Mouse (Mus musculus): Measurements from ENCODE around the gene Tmem121b. TPM values are rescaled to one million over a fixed set of nuclear protein-coding genes. Genes with fewer than 3 reads are reported as not detected.

Tmem121b gene
- total and polyA plus RNA-seq, 3 experiments = not detected

DNA sequence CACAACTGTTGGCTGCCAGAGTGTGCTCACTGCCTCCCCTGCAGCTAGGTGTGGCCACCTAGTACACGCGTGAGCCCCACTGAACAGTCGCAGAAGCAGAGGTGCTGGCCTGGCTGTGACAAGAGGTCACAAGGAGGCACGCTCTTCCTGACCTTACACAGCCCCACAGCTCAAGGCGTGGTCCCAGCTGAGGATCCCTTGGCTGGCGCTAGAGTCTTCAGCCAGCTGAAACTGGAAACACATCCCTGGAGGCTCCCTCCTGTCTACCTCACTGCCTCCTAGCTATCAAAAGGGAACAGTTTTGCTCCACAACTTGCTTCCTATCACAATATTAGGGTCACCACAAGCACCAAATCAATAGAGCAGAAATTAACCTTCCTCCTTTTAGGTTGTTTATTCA is 17.6 kb upstream of the Tmem121b start:
- in situ Hi-C loops (cut with MboI; ENCODE audit: low pct_ligation_motif_present, low pct_unique_long_range_greater_than_20kb, low sequenced_read_pairs) = no loop called here

DNA sequence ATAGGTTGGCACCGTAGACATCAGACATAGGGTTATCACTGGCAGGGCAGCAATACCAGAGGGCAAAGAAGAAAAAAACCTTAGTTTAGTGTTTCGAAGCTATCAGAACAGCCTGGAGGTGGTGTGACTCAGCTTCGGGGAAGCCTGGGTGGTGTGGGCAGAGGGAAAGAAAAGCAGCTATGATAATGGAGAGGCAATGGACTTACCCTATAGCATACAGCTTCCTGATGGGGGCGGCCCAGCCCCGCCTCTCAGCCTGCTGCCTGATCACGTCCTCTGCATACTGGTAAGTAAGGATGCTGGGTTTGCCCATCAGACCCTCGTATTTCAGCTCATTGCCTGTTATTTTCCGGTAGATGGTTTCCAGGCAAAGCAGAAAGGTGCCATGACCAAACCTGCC is 16.8 kb upstream of the Tmem121b start:
- TF ChIP-seq MYC (IDR thresholded peaks at IDR 0.05; ENCODE audit: low read depth, low read length) (no peak), TCF12 (IDR thresholded peaks at IDR 0.05; ENCODE audit: low read depth, low read length) (no peak), ZNF384 (IDR thresholded peaks at IDR 0.05; ENCODE audit: low read depth, low read length) (no peak), RAD21 (IDR thresholded peaks at IDR 0.05; ENCODE audit: low read depth, low read length) (no peak), ETS1 (conservative IDR thresholded peaks at IDR 0.05; ENCODE audit: low read depth, low read length) (no peak), E2F4 (IDR thresholded peaks at IDR 0.05; ENCODE audit: insufficient replicate concordance, low read depth, low read length) (no peak), ELF1 (IDR thresholded peaks at IDR 0.05; ENCODE audit: low read depth, low read length) (no peak), MXI1 (IDR thresholded peaks at IDR 0.05; ENCODE audit: low read depth, low read length) (no peak), CTCF (conservative IDR thresholded peaks at IDR 0.05 in 1 of 2, IDR thresholded peaks at IDR 0.05 in 1 of 2; ENCODE audit: low read depth in 2 of 2, low read length in 2 of 2) (no peak), ZMIZ1 (IDR thresholded peaks at IDR 0.05; ENCODE audit: low read depth, low read length) (no peak), SMC3 (IDR thresholded peaks at IDR 0.05; ENCODE audit: low read depth, low read length) (no peak), MEF2A (IDR thresholded peaks at IDR 0.05; ENCODE audit: borderline replicate concordance, low read depth, low read length) (no peak), USF1 (IDR thresholded peaks at IDR 0.05; ENCODE audit: low read depth, low read length) (no peak), PAX5 (IDR thresholded peaks at IDR 0.05; ENCODE audit: low read length) (no peak), ZC3H11A (IDR thresholded peaks at IDR 0.05; ENCODE audit: low read depth, low read length) (no peak), ZKSCAN1 (IDR thresholded peaks at IDR 0.05; ENCODE audit: borderline replicate concordance, low read depth, low read length) (no peak), NRF1 (IDR thresholded peaks at IDR 0.05; ENCODE audit: low read depth, low read length) (no peak), NELFE (IDR thresholded peaks at IDR 0.05; ENCODE audit: low read depth, low read length) (no peak), MAZ (IDR thresholded peaks at IDR 0.05; ENCODE audit: low read depth, low read length) (no peak), SIN3A (IDR thresholded peaks at IDR 0.05; ENCODE audit: low read length) (no peak)

More for the DNA sequence above, 17.6 kb upstream of the Tmem121b start:
- DNase-seq (ENCODE audit: extremely low read depth) = no peak
- Histone ChIP-seq H3K4me3 (replicated peaks in 1 of 3; ENCODE audit: low read depth in 2 of 3, low read length in 2 of 3, poor library complexity in 1 of 3) (no peak overlapping the region), H3K79me2 (replicated peaks; ENCODE audit: control insufficient read depth, extremely low read depth, insufficient read depth, poor library complexity, severe bottlenecking) (no peaks in the 10 kb centered on the region), H3K9me3 (replicated peaks; ENCODE audit: low read length) (no peaks in the 10 kb centered on the region), H3K36me3 (replicated peaks in 1 of 2; ENCODE audit: control insufficient read depth in 1 of 2, insufficient read depth in 1 of 2, low read length in 1 of 2) (peaks cover 37 to 78% of the 10 kb centered on the region in 2 experiments), H3K4me1 (ENCODE audit: control insufficient read depth in 1 of 2, insufficient read depth in 2 of 2) (no peaks in the 10 kb centered on the region), H3K4me2 (ENCODE audit: insufficient read depth, low read depth, poor library complexity, severe bottlenecking) (no peak overlapping the region), H3K27me3 (replicated peaks) (no peaks in the 10 kb centered on the region), H3K27ac (ENCODE audit: insufficient read depth, low read depth) (no peak overlapping the region), H3K9ac (ENCODE audit: insufficient read depth, low read depth) (no peak overlapping the region)
- TF ChIP-seq TBP (conservative IDR thresholded peaks at IDR 0.05; ENCODE audit: low read depth, low read length) (no peak), CHD1 (IDR thresholded peaks at IDR 0.05; ENCODE audit: low read depth, low read length) (no peak), MXI1 (IDR thresholded peaks at IDR 0.05; ENCODE audit: low read depth, low read length) (no peak), MEF2A (IDR thresholded peaks at IDR 0.05; ENCODE audit: borderline replicate concordance, low read depth, low read length) (no peak), E2F4 (IDR thresholded peaks at IDR 0.05; ENCODE audit: insufficient replicate concordance, low read depth, low read length) (no peak), RAD21 (IDR thresholded peaks at IDR 0.05; ENCODE audit: low read depth, low read length) (no peak), USF1 (IDR thresholded peaks at IDR 0.05; ENCODE audit: low read depth, low read length) (no peak), SIN3A (IDR thresholded peaks at IDR 0.05; ENCODE audit: low read length) (no peak), POLR2AphosphoS2 (IDR thresholded peaks at IDR 0.05; ENCODE audit: low read depth, low read length) (no peak), CHD2 (IDR thresholded peaks at IDR 0.05; ENCODE audit: low read length) (no peak), KAT2A (IDR thresholded peaks at IDR 0.05; ENCODE audit: insufficient replicate concordance, low read length) (no peak), ZC3H11A (IDR thresholded peaks at IDR 0.05; ENCODE audit: low read depth, low read length) (no peak), POLR2A (IDR thresholded peaks at IDR 0.05; ENCODE audit: low read depth, low read length) (no peak), NELFE (IDR thresholded peaks at IDR 0.05; ENCODE audit: low read depth, low read length) (no peak), IRF4 (IDR thresholded peaks at IDR 0.05; ENCODE audit: low read depth, low read length) (no peak), PAX5 (IDR thresholded peaks at IDR 0.05; ENCODE audit: low read length) (no peak), USF2 (conservative IDR thresholded peaks at IDR 0.05; ENCODE audit: low read depth, low read length) (no peak), RCOR1 (conservative IDR thresholded peaks at IDR 0.05; ENCODE audit: low read depth, low read length) (no peak), GABPA (IDR thresholded peaks at IDR 0.05; ENCODE audit: insufficient replicate concordance, low read depth, low read length) (no peak), MYC (IDR thresholded peaks at IDR 0.05; ENCODE audit: low read depth, low read length) (no peak)
- dilution Hi-C loops (cut with MboI; ENCODE audit: extremely low pct_ligation_motif_present, extremely low pct_unique_long_range_greater_than_20kb, low sequenced_read_pairs) = no loop called here

More for the DNA sequence above, 16.8 kb upstream of the Tmem121b start:
- no peak for DNase-seq (ENCODE audit: extremely low read depth)
- Histone ChIP-seq H3K36me3 (replicated peaks in 1 of 2; ENCODE audit: control insufficient read depth in 1 of 2, insufficient read depth in 1 of 2, low read length in 1 of 2) (peaks cover 37 to 74% of the 10 kb centered on the region in 2 experiments), H3K27ac (ENCODE audit: insufficient read depth, low read depth) (no peak overlapping the region), H3K4me3 (replicated peaks in 1 of 3; ENCODE audit: low read depth in 2 of 3, low read length in 2 of 3, poor library complexity in 1 of 3) (no peak overlapping the region), H3K4me2 (ENCODE audit: insufficient read depth, low read depth, poor library complexity, severe bottlenecking) (no peak overlapping the region), H3K4me1 (ENCODE audit: control insufficient read depth in 1 of 2, insufficient read depth in 2 of 2) (no peaks in the 10 kb centered on the region), H3K9me3 (replicated peaks; ENCODE audit: low read length) (no peaks in the 10 kb centered on the region), H3K9ac (ENCODE audit: insufficient read depth, low read depth) (no peak overlapping the region), H3K27me3 (replicated peaks) (no peaks in the 10 kb centered on the region), H3K79me2 (replicated peaks; ENCODE audit: control insufficient read depth, extremely low read depth, insufficient read depth, poor library complexity, severe bottlenecking) (no peaks in the 10 kb centered on the region)
- in situ Hi-C loops (cut with MboI; ENCODE audit: low pct_ligation_motif_present, low pct_unique_long_range_greater_than_20kb, low sequenced_read_pairs) = no loop called here
- dilution Hi-C loops (cut with MboI; ENCODE audit: extremely low pct_ligation_motif_present, extremely low pct_unique_long_range_greater_than_20kb, low sequenced_read_pairs) = no loop called here
